Mouse (Mus musculus) gastrocnemius, postnatal 25 days (tissue): Measurements from ENCODE around the gene Dnajb11. TPM values are rescaled to one million over a fixed set of nuclear protein-coding genes. Genes with fewer than 3 reads are reported as not detected.

Experiments
- total RNA-seq, 2 experiments: library from RNA; stranded (reverse); gene quantifications; 1 replicate in 1 of 2; 2 replicates in 1 of 2; pipeline ENCODE4 v1.2.3; 2021

The Dnajb11 gene
- total RNA-seq, 2 experiments from 2014 or later, result 38.8 to 44.2 TPM

Other genes starting within 250 kb of the Dnajb11 start
- under 1 TPM; 0.59 to 0.69 TPM for gene Dgkg, start 200.6 kb upstream of the Dnajb11 start, total RNA-seq
- gene Crygs, start 46.3 kb upstream of the Dnajb11 start, total RNA-seq, result not detected
- gene Tbccd1, start 176 bp upstream of the Dnajb11 start, total RNA-seq, result 1 to 10 TPM; 5.4 to 6.8 TPM
- gene Ahsg, start 33.4 kb downstream of the Dnajb11 start, total RNA-seq, result not detected
- not detected for gene Fetub, start 60.5 kb downstream of the Dnajb11 start, total RNA-seq
- gene Hrg, start 93.2 kb downstream of the Dnajb11 start, total RNA-seq, result not detected
- under 1 TPM in 1 of 2 experiments, not detected in 1; 0.21 TPM for gene Kng2, start 171.6 kb downstream of the Dnajb11 start, total RNA-seq
- gene Kng1, start 200.0 kb downstream of the Dnajb11 start, total RNA-seq, result not detected
- 100 to 1,000 TPM; 362 to 414 TPM for gene Eif4a2, start 249.6 kb downstream of the Dnajb11 start, total RNA-seq